Mouse (Mus musculus): ENCODE results near the gene Epn2. TPM values are rescaled to one million over a fixed set of nuclear protein-coding genes. Genes with fewer than 3 reads are reported as not detected.

Epn2 gene
- polyA plus RNA-seq, 1 experiment from 2014 or later, result 78.0 TPM

DNA sequence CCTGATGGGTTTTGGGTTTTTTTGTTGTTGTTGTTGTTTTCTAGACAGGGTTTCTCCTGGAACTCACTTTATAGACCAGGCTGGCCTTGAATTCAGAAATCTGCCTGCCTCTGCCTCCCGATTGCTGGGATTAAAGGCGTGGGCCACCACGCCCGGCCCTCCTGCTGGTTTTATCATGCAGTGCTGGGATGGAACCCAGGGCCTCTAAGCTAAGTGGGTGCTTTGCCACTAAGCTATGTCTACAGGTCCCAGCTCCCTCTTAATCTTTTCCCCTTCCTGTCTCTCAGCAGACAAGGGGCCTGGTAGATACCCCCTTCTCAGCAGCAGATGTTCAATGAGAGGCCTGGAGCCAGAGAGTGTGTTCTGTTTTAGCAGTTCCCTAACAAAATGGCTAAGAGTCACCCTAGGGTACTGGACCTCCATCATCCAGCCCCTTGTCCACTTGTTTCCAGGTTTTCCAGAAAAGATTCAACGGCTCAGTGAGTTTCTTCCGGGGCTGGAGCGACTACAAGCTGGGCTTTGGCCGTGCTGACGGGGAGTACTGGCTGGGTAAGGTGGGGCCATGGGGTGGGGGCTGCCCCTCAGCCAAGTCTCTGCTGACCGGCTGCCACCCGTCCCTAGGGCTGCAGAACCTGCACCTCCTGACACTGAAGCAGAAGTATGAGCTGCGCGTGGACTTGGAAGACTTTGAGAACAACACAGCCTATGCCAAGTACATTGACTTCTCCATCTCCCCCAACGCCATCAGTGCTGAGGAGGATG is 92.8 kb downstream of the Epn2 start:
- Histone ChIP-seq H3K4me1 (ENCODE audit: control insufficient read depth, insufficient read depth, low read length) (peaks cover 3% of the 10 kb centered on the region; the same call in 1 of the 2 replicates), H3K36me3 (ENCODE audit: control insufficient read depth, insufficient read depth, low read length) (peaks cover 29% of the 10 kb centered on the region), H3K9me3 (replicated peaks; ENCODE audit: control insufficient read depth, low read length, poor library complexity, severe bottlenecking) (no peaks in the 10 kb centered on the region), H3K9ac (ENCODE audit: low read depth, low read length) (no peak overlapping the region), H3K27me3 (ENCODE audit: control insufficient read depth, insufficient read depth, low read depth, low read length) (no peaks in the 10 kb centered on the region), H3K27ac (ENCODE audit: low read length) (no peak overlapping the region), H3K4me3 (ENCODE audit: low read depth, low read length) (no peak overlapping the region), H3K4me2 (ENCODE audit: low read length) (no peak overlapping the region)
- WGBS, result 92% methylated on average over 14 of the region's 14 CpGs
- ATAC-seq, result no peak

DNA sequence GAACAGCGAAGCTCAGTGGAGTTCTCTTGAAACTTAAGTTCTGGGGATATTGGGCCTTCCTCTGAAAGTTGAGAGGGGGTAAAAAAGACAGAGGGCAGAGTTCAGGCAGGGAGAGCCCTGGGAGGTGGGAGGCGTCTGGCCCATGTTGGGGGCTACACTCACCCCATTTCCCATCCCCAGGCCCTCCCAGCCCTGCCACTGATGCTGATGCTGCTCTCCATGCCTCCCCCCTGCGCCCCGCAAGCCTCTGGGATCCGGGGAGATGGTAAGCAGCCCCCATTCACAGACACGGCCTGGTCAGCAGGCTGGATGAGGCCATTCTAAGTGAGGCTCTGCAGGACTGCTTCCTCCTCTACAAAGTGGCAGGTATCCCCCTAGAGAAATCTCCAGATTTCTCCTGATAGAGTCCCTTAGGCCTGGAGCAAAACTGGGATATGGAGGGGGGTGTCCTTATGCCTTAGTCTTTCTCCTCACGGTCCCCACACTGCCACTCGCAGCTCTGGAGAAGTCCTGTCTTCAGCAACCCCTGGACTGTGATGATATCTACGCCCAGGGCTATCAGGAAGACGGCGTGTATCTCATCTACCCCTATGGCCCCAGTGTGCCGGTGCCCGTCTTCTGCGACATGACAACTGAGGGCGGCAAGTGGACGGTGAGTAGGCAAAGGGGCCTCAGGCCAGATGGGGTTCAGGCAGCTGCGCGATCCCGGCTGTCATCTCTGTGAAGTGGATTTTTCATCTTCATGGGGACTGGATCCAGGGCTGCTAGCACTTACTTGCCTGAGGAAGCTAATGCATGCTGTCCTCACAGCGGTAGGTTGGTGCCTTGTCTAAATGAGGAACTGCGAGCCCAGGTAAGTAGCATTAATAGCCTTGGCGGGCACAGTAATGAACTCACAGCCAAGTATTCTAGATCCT is 93.7 kb downstream of the Epn2 start:
- Histone ChIP-seq H3K27ac (ENCODE audit: low read length) (no peak overlapping the region), H3K4me1 (ENCODE audit: control insufficient read depth, insufficient read depth, low read length) (peaks cover 3% of the 10 kb centered on the region; the same call in 1 of the 2 replicates), H3K9ac (ENCODE audit: low read depth, low read length) (no peak overlapping the region)

DNA sequence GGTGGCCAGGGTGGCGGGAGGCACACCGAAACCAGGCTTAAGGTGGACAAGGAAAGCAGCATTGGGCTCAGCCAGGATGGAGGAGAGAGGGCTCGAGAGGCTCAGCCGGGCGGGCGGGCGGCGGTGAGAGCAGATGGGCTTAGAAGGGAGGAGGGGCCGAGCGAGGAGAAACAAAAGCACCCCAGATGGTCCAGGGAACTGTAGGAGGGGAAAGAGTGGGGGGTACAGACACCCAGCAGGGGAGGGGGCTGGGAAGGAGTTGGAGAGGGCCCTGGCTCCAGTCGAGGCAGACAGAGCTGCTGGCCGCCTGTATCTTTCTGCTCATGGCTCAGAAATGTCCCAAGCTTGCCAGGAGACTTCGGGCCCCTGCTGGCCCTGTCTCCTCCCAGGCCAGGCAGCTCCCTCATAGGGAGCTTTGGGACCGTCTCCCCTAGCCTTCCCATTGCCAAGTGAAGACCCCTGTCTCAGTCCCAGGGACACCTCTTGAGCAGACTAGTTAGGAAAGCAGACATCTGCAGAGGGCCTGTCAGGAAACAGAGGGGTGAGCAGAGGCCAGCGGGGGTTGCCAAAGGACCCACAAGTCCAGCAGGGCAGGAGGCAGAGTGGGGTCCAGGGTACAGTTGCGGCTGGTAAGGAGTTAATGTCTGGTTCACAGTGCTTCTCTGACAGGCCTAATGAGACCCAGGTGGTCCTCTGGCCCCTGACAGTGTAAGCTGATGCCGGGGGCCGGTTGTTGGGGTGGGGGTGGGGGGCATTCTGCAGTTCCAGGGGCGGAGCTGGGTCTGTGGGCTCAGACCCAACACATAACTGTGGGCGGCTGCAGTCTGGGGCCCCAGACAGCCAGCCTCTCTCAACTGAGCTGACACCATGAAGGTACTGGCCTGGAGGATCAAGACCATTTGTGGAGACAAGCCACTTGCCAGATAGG is 94.6 kb downstream of the Epn2 start, which contains the start of gene Mfap4:
Gene Mfap4 (plus strand): TSS at position 819 of the 928 bp plus-strand sequence.
- peaks cover 12% of the 10 kb centered on the region for H3K36me3 ChIP-seq (ENCODE audit: control insufficient read depth, insufficient read depth, low read length)
- ATAC-seq, result peak; percentile 46
- H3K4me2 ChIP-seq (ENCODE audit: low read length), result no peak within 1 kb of the TSS; the same call in 1 of the 2 replicates
- H3K9ac ChIP-seq (ENCODE audit: low read depth, low read length), result peak within 1 kb of the TSS; percentile 38; the same call in 1 of the 2 replicates
- peaks cover 3% of the 10 kb centered on the region; the same call in 1 of the 2 replicates for H3K4me1 ChIP-seq (ENCODE audit: control insufficient read depth, insufficient read depth, low read length)
- H3K4me3 ChIP-seq (ENCODE audit: low read depth, low read length), result no peak within 1 kb of the TSS
- H3K27me3 ChIP-seq (ENCODE audit: control insufficient read depth, insufficient read depth, low read depth, low read length), result no peaks in the 10 kb centered on the region
- peak within 1 kb of the TSS; percentile 64 for H3K27ac ChIP-seq (ENCODE audit: low read length)
- WGBS, result 8% methylated on average over 20 of the region's 20 CpGs
- H3K9me3 ChIP-seq (replicated peaks; ENCODE audit: control insufficient read depth, low read length, poor library complexity, severe bottlenecking), result no peaks in the 10 kb centered on the region

More for the DNA sequence above, 93.7 kb downstream of the Epn2 start:
- no peak overlapping the region for H3K4me2 ChIP-seq (ENCODE audit: low read length)
- ATAC-seq, result no peak
- peaks cover 21% of the 10 kb centered on the region for H3K36me3 ChIP-seq (ENCODE audit: control insufficient read depth, insufficient read depth, low read length)
- no peak overlapping the region for H3K4me3 ChIP-seq (ENCODE audit: low read depth, low read length)
- H3K27me3 ChIP-seq (ENCODE audit: control insufficient read depth, insufficient read depth, low read depth, low read length), result no peaks in the 10 kb centered on the region
- no peaks in the 10 kb centered on the region for H3K9me3 ChIP-seq (replicated peaks; ENCODE audit: control insufficient read depth, low read length, poor library complexity, severe bottlenecking)
- WGBS, result 60% methylated on average over 22 of the region's 22 CpGs

DNA sequence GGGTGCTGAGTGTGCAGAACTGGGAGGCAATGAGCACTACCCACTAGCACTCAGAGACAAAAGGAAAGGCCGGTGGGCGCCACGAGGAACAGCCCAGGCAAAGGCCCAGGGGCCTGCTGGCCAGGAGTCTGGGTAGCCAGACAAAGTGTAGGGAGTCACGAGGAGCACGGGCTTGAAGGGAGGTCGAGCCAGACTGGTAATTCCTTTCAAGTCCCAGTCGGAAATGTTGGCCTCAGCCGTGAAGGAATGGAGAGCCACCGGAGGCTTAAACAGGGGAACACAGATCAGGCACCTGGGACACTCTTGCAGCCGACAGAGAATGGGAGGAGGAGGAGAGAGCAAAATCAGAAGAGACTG is 95.3 kb downstream of the Epn2 start:
- Histone ChIP-seq H3K9me3 (replicated peaks; ENCODE audit: control insufficient read depth, low read length, poor library complexity, severe bottlenecking) (no peaks in the 10 kb centered on the region), H3K4me1 (ENCODE audit: control insufficient read depth, insufficient read depth, low read length) (no peaks in the 10 kb centered on the region; the same call in 1 of the 2 replicates), H3K4me2 (ENCODE audit: low read length) (no peak overlapping the region; the same call in 1 of the 2 replicates), H3K27me3 (ENCODE audit: control insufficient read depth, insufficient read depth, low read depth, low read length) (no peaks in the 10 kb centered on the region), H3K4me3 (ENCODE audit: low read depth, low read length) (no peak overlapping the region), H3K27ac (ENCODE audit: low read length) (peak overlapping the region; percentile 64), H3K36me3 (ENCODE audit: control insufficient read depth, insufficient read depth, low read length) (peaks cover 11% of the 10 kb centered on the region; the same call in 1 of the 2 replicates), H3K9ac (ENCODE audit: low read depth, low read length) (peak overlapping the region; percentile 38; the same call in 1 of the 2 replicates)
- peak; percentile 3; the same call in 1 of the 2 replicates for ATAC-seq
- WGBS, result 13% methylated on average over 10 of the region's 10 CpGs

DNA sequence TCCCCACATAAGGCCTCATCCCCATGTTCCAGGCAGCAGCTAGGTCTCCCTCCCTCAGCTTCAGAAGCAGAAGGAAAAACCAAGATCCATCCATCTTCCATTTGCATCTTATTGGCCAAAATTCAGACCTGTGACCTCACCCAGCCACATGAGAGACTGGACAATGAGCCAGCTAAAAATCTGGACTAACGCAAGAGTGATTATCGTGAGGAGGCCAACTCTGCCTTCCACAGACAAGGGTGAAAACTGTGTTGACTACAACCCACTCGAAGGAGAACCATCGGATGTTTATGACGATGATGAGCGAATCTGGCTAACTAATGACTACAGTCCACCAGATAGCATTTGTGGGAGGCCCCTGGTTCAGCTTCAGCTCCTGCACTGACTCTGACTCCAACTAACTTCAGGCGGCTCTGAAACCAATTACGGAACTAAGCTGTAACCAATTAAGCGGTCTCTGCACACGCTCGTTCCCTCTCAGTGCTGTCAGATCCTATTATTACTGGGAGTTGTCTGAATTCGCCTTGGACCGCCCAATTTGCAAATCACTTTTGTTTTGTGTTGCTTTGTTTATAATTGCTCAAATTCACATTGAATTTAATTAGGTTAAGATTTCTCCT is 96.2 kb downstream of the Epn2 start:
- Histone ChIP-seq H3K4me1 (ENCODE audit: control insufficient read depth, insufficient read depth, low read length) (no peaks in the 10 kb centered on the region; the same call in 1 of the 2 replicates), H3K9ac (ENCODE audit: low read depth, low read length) (no peak overlapping the region), H3K27ac (ENCODE audit: low read length) (no peak overlapping the region), H3K27me3 (ENCODE audit: control insufficient read depth, insufficient read depth, low read depth, low read length) (no peaks in the 10 kb centered on the region), H3K4me3 (ENCODE audit: low read depth, low read length) (no peak overlapping the region), H3K9me3 (replicated peaks; ENCODE audit: control insufficient read depth, low read length, poor library complexity, severe bottlenecking) (no peaks in the 10 kb centered on the region), H3K4me2 (ENCODE audit: low read length) (no peak overlapping the region), H3K36me3 (ENCODE audit: control insufficient read depth, insufficient read depth, low read length) (peaks cover 7% of the 10 kb centered on the region; the same call in 1 of the 2 replicates)
- WGBS, result 68% methylated on average over 13 of the region's 13 CpGs
- no peak for ATAC-seq

DNA sequence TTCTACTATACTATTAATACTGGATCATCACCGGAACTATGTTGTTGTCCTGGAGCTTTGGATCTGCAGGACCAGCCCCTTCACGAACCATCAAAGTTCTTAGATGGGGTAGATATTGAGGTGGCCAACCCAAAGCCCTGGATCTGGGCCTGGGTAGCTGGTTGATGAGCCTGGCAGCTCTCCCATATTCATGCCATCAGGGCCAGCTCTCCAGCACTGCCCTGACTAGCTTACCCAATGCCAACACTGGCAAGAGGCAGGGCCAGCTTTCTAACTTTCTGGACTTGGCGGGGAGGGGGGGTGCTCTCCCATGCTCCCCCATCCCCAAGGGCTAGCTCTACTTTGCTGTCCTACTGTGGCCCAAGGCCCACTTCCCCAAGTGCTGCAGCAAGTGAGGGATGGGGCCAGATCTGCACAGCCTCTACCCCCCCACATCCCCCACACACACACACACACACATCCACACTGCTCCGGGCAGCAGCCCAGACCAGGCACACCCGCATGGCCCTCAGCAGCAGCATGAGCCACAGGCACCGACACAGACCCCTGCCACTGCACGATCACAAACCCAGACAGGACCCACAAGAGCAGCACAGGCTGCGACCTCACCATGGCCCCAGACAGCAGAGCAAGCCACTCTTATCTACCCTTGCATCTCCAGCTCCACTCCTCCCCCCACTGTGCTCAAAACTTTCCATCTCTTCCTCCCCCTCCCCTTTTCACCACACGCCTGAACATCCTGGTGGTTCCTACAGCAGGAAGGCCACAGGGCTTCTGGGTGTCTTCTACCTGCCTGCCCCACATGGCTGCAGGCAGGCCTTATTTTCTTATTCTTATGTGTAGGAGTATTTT is 98.0 kb downstream of the Epn2 start:
- Histone ChIP-seq H3K27ac (ENCODE audit: low read length) (no peak overlapping the region), H3K9me3 (replicated peaks; ENCODE audit: control insufficient read depth, low read length, poor library complexity, severe bottlenecking) (no peaks in the 10 kb centered on the region), H3K4me3 (ENCODE audit: low read depth, low read length) (no peak overlapping the region), H3K27me3 (ENCODE audit: control insufficient read depth, insufficient read depth, low read depth, low read length) (no peaks in the 10 kb centered on the region), H3K36me3 (ENCODE audit: control insufficient read depth, insufficient read depth, low read length) (no peaks in the 10 kb centered on the region), H3K4me2 (ENCODE audit: low read length) (no peak overlapping the region), H3K9ac (ENCODE audit: low read depth, low read length) (no peak overlapping the region), H3K4me1 (ENCODE audit: control insufficient read depth, insufficient read depth, low read length) (peaks cover 8% of the 10 kb centered on the region)
- no peak; the same call in 1 of the 2 replicates for ATAC-seq
- WGBS, result 81% methylated on average over 9 of the region's 9 CpGs

DNA sequence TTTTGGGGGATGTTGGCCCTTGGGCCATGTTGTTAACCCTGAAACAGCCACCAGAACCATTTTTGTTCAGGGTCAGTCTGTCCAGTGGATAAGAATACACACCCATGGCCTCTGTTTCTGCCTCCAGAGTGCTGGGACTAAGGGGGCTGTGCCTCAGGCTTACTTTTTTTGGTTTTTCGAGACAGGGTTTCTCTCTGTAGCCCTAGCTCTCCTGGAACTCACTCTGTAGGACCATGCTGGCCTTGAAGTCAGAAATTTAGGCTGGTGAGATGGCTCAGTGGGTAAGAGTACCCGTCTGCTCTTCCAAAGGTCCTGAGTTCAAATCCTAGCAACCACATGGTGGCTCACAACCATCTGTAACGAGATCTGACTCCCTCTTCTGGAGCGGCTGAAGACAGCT is 100.7 kb downstream of the Epn2 start:
- Histone ChIP-seq H3K4me2 (ENCODE audit: low read length) (no peak overlapping the region), H3K4me1 (ENCODE audit: control insufficient read depth, insufficient read depth, low read length) (peaks cover 8% of the 10 kb centered on the region; the same call in 1 of the 2 replicates), H3K27ac (ENCODE audit: low read length) (no peak overlapping the region), H3K4me3 (ENCODE audit: low read depth, low read length) (no peak overlapping the region), H3K36me3 (ENCODE audit: control insufficient read depth, insufficient read depth, low read length) (no peaks in the 10 kb centered on the region), H3K27me3 (ENCODE audit: control insufficient read depth, insufficient read depth, low read depth, low read length) (no peaks in the 10 kb centered on the region), H3K9ac (ENCODE audit: low read depth, low read length) (no peak overlapping the region), H3K9me3 (replicated peaks; ENCODE audit: control insufficient read depth, low read length, poor library complexity, severe bottlenecking) (no peaks in the 10 kb centered on the region)
- WGBS, result 90% methylated on average over 4 of the region's 4 CpGs
- ATAC-seq, result no peak
